Mouse (Mus musculus): Measurements from ENCODE around the gene Thsd7b.
A peak's percentile ranks its signal among the peaks of the same experiment; 100 is the strongest.

Gene Thsd7b

DNA sequence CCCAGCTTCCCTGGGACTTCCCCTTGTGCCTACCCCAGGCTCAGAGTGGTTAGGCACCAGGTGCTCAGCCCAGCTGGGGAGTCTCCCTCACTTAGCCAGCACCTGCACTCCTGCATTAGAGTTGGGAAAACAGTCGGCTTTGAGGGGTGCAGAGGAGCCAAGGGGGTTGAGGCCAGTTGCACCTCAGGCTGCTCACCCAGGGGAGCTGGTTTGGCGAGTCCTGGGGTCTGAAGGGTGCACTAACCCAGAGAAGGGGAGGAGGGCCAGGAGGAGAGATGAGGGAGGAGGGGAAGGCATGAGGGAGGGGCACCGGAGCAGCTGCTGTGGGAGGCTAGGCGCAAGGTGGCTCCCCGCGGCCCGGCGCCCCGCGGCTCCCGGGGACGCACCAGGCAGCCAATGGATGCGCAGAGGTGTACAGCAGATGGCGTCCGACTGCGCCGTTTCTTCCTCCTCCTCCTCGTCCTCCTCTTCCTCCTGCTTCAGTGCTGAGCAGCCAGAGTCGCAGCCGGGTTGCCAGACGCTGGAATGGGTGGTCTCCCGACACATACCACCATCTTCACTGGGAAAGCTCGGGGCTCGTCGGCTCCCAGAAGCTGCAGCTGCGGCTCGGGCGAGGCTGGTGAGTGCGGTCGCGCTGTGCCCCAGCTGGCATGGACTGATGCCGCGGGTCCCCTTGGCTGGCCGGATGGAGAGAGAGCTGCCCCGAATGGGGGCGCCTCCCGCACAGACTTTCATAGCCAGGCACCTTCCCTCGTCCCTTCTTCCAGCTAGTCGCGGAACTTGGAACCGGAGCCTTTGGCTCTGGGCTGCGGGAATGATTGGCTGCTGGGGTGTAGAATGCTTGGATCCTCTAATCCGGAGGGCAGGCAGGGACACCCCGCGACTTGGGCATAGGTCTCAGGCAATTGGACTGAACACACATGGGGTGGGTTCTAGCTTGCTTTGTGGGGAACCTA lies at the start of gene Thsd7b:
Gene Thsd7b (plus strand): TSS at position 321 of the 956 bp plus-strand sequence.
- peak; percentile 43 for DNase-seq

DNA sequence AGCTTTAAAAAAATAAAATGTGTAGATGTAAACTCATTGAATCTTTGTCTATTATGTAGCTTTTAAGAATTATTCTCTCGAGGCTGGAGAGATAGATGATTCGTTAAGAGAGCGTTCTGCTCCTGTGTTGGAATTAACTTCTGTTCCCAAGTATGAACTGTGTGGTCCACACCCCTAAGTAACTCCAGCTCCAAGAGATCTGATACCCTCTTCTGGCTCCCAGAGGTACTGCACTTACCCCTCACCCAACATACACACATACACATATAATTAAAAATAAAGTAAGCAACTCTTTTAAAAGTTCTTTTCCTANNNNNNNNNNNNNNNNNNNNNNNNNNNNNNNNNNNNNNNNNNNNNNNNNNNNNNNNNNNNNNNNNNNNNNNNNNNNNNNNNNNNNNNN lies 28.8 kb upstream of the Thsd7b start:
- DNase-seq: peak; percentile 27

DNA sequence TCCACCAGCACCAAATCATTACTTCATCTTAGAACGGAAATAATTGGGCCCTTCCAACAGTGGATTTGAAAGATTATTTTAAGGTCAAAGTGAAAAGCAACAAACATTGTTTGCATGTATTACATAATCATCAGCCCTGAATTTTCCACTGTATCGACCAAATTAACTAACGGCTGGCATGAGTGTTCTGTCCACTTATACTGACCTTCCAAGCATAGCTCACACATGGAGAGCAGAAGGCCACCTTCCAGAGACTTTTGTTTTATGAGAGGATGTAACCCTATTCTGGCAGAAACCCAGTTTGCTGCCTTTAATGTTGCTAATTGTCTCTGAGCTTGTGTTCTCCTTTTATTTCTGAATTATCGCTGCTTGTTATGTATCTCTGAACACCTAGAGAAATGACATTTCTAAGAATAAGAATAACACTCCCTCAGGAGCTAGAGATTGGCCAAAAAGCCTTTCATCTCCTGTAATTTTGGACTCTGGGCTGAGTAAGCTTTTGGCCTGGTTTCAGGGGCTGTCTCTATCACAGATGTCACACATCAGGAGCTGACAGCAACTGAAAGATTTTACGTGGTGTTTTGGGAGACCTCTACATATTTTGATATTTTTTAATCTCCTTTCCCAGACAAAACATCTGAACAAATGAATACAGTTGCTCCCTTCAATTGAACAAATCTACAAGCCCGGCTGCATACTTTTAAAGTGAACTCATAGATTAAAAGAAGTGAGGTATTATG lies 22.2 kb upstream of the Thsd7b start:
- no peak for DNase-seq

DNA sequence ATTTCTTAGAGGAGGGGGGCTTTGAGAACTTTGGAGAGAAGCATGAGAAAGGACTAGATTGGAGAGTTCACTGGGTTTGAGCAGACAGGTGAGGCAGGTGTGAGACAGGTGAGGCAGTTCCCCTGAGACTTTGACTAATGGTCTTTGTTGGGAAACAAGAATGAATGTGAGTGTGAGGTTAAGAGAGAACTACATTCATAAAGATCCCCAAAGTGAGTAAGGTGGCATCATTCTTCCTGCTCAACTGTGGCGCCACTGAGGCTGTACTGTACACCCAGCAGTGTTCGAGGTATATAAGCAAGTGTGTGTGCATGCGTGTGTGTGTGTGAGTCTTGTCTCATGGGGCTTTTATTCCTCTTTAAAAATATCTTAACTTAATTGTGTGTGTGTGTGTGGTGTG lies 6.4 kb upstream of the Thsd7b start:
- DNase-seq: no peak

DNA sequence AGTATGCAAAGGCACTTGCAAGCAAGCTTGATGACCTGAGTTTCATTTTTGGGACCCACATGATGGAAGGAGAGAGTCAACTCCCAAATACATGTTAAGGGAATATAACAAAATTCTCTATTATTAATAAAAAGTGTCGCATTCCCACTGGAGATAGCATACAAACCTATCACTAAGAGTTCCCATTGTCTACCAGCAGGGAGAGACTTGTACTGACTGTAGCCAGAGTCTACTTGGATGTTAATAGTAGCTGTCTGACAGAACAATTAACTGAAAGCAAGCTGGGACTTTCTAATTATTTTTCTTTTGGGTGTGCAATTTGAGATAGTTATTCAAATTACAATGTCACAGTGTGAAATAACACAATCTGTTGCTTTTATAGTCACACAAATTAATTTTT lies 31.1 kb downstream of the Thsd7b start:
- DNase-seq: no peak

DNA sequence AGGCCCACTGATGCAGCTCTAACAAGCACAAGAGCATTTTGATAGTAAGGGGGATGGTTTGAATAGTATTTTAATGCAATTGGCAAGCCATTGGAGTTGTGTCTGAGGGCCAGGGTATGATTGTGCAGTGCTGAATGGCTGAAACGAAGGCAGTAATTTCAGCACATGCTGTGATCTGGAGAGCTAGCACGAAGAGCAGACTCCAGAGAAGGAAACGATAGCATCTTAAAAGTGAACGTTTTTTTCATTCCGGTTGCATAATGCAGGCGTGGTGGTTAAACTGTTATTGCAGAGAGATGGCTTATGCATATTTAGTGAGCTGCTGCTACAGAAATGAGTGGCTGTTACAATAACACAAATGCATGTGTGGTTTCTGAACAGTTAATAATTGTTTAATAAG lies 51.3 kb downstream of the Thsd7b start:
- DNase-seq: no peak

DNA sequence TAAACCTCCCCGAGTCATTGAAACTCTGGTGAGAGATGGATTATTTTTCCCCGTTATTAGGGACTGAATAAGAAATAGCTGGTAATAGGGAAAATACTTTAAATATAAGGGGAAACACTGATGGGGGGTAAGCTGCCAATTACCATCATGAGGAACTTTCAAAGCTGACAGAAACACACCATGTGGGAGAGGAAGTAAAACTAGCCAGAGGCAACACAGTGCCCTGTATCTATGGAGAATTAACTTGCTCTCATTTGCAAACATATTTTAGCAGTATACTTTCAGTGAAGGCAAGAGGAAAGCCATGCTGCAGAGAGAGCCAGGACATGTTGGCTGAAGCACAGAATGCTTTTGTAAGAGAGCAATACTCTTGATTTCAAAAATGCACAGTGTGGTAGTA lies 51.7 kb downstream of the Thsd7b start:
- no peak for DNase-seq

DNA sequence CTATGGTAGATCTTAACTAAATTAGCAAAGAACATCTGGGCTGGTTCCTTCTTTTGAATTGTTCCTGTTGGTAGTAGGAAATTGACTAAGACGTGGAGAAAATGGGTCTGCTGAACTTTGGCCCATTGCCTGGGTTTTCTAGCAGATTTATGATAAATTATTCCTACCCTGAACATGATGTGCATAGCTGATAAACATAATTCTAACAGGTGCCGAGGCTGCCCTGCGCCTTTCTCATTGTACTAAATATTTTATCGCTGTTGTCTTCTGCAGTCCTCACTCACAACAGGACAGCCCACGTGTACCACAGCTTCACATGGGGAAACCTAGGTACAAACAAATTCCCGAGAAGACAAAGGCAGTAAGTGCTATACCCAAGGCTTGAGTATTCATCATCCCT lies 83.5 kb downstream of the Thsd7b start:
- DNase-seq: no peak

DNA sequence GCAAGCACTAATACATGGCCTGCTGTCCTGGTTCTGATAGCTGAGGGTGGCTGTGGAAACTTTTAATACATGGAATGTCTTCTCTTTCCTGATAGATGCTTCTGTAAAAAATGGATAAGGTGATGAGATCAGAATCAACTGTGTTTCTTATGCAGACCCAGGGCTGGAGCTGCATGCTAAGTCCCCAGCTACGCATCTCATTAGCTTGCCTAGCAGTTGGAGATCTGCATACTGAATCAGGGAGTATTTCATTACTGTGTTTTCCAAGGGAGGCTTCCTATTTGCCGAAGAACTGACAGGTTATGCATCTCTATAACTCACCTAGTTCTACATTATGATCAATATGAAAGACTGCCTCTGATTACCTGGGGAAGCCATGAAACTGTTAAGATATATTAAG lies 84.3 kb downstream of the Thsd7b start:
- DNase-seq: no peak

DNA sequence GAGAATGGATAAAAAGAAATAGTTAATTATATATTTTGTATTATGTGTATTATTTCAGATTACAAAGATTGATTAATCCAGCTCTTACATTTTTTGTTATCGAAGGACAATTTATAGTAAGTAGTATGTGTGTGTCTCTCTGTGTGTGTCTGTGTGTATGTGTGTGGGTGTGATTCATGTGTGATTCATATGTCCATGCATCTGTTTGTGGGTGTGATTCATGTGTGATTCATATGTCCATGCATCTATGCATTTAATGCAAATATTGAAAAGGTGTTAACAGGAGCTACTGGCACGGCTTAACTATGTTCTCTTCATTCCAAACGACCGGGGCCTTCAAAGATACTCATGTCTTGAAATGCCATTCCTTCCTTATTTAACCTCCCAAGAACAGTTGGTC lies 90.3 kb downstream of the Thsd7b start:
- DNase-seq: no peak

DNA sequence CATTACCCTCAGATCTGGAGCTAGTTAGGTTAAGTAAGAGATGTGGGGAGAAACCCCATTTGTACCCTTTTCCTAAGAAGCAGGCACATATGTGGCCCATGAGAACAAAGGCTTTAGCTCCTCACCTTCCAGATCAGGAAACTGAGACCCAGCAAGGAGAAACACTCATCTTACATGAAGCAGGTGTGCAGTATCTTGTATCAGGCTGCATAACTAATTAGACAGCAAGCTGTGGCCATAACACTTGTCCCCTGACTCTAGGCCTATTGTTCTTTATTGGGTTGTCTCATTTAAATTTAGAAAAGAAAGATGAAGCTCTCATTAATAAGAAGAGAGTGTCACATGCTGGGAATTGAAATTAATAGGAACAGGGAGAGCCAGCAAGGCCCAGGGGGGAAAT lies 91.7 kb downstream of the Thsd7b start:
- DNase-seq: no peak

DNA sequence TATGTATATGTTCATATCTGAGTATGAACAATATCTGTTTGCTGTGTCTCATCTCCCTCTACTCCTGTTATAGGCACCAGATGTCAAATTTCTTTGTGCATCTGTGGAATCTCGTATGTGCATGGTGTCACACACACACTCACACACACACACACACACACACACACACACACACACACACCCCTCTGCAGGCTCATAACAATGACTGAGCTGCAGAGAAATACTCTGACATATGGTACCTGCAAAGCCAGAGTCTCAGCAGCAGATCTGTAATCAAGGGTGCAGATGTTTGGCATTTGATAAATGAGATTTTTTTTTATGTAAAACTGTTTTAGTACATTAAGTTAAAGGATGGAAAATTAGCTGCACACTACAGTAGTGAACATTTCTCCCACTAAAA lies 92.5 kb downstream of the Thsd7b start:
- DNase-seq: no peak

DNA sequence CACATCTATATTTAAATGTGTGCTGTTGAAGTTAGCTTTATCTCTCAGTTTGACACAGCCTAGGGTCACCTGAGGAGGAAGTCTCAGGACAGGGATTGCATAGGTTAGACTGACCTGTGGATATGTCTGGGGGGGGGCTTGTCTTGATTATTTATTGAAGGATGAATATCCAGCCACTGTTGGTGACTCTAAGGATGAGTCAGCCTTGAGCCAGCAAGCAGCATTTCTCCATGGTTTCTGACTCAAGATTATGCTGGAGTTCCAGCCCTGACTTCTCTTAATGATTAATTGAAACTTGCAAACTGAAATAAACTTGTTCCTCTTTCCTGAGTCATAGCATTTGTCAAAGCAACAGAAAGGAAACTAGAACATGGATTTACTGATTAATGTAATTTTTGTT lies 113.4 kb downstream of the Thsd7b start:
- DNase-seq: no peak

DNA sequence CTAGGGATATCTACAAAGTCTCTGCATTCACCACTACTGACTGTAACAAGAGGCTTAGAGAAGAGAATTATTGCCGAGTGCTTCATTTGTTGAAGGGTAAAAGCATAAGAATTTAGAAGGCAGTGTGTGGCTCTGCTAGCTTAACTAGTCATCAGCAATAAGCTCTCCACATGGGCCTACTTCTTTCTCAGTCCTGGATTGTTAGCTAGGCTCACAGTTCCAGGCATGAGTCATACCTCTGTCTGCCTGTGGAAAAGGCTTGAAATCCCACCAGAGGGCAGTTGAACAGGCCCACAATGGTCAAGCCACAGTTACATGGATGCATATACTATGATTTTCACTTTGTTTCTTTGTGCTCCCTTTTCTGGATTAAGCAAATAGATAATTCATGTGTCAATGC lies 138.5 kb downstream of the Thsd7b start:
- no peak for DNase-seq

DNA sequence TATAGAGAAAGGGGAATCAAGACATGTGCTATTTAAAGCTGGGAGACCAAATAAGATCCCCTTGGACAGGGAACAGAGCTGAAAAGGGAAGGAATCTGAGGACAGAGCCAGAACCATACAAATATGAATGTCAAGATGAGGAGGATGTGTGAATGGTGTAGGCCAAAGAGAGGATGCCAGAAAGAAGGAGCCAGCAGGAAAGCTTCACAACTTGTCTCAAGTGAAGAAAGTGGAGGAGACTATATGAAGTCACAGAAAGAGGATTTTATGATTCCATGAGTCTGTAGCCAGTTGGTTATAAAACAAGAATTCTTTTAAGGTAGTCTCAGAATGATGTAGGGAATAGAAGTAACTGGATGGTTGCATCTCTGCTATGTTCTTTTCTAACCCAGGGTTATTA lies 148.5 kb downstream of the Thsd7b start:
- DNase-seq: no peak

DNA sequence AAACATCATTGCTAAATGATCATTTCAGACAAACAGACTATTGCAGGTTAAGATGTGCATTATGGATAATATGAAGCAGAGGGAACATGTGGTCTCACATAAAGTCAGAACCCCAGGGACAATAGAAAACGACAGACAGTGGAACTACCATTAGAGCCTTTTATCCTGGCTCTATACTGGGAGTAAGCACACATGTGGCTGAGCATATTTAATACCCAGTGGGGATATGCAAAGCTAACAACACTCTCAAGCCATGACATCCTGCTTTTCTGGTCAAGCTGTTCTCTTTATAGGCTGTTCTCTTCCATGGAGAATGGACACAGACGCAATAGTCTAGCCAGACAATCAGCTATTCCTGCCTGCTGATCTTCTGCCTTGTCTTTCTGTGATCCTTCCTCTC lies 191.3 kb downstream of the Thsd7b start:
- no peak for DNase-seq

DNA sequence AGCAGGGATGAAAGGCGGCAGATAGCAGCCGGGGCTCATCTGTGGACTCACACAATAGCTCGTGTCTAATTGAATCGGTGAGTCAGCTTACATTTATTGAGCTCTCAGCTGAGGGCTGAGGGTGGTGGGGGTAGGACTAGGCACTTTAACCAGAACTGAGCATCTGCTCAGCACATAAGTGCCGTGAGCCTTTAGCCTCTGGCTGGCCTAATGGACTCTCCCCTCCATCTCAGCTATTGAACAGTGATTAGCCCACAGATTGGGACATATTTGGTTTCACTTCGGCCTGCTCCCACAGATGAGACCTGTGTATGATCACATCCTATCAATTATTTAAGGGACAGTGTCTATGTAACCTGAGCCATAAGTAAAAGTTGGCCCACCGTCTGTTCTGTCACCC lies 200.4 kb downstream of the Thsd7b start:
- no peak for DNase-seq

DNA sequence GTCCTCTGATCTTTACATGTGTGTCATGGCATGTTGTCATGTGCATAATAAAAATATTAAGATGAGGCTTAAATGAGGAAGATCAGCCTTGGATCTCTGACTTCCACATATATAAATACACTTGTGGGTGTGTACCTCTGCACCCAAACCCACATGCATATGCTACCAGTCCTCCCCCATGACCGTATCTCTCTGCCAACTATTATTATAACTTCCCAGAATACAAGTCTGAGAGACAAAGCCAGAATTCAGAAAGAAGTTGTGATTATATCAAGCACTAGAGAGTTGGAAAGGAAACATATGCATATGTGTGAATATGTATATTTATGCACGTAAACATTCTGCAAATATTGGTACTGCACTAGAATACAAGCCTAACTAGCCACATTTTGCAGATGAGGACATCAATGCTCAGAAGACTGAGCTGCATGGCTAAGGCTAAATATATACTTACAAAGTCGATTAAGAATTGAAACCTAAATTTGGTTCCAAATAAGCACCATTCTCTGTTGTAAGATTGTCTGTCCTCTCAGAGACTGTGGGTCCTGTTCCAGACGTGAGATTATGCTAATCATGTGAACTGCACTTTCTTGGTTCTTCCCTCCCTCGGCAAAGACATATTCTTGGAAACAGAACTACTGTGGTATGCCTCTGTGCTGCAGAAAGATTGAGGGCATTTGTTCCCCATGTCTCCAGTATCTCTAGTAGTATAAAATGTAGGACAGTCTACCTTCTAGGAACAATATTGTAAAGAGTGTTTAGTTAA lies 211.3 kb downstream of the Thsd7b start:
- no peak for DNase-seq

DNA sequence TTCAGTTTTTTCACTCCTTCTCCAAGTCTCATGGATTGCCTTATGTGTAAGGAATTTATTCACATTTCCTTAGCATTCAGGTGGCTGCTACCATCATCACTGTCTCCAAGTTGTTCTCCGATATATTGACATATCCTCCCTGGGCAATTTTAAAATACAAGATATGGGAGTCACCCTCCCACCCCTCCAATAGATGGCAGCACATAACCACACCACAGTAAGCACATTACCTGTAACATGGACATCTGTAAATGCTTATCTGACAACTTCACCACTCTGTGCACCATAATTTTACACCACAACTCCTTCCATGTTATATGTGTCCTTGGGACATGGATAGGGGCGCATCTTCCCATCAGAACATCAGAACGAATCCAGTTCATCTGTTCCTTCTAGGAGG lies 218.0 kb downstream of the Thsd7b start:
- no peak for DNase-seq

DNA sequence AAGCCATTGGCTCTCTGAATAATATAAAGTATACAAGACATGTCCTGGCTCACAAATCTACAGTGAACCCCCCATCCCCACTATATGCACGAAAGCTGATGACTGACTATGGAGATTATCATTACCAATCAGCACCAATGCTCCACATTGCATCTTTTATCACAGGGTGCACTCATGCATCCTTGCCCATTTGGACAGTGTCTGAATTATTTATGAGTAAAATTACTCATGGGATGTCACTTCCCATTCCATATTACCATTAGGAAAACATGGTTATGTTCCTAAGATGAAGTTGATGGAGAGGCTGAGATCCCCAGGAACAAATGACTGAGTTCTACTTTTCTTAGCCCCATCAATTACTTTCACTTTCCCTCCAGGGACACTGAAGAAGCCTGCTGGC lies 220.8 kb downstream of the Thsd7b start:
- no peak for DNase-seq

DNA sequence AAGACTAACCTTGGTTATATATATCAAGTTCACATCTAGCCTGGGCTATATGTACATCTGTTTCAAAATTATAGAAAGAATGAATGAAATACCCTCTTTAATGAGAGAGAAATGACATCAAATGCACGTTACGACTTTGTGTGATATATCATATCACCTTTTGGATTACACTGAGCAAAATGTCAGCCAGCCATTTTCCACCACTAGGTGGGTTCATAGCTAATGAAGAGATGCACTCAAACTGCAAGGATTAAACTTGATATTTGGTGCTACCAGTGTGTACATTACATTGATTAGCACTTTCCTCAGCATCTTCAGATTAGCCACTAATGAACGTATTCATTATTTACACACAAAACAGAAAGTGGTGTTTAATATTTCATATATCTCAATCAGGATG lies 228.6 kb downstream of the Thsd7b start:
- no peak for DNase-seq

DNA sequence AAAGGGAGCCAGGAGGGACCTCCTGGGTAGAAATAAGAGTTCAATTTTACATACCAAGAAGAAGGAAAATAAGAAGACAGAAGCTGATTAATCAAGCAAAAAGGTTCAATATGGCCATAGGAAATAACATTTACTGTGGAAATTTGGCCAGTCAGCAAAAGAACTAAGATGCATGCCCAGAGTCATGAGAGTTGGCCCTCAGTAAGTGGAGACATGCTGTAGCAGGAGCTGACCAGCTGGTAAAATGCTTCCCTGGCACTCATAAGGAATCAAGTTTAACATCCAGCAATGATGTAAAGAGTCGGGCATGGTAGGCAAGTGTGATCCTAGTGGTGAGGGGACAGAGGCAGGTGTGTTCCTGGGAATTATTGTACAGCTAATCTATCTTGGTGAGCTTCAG lies 243.3 kb downstream of the Thsd7b start:
- no peak for DNase-seq

DNA sequence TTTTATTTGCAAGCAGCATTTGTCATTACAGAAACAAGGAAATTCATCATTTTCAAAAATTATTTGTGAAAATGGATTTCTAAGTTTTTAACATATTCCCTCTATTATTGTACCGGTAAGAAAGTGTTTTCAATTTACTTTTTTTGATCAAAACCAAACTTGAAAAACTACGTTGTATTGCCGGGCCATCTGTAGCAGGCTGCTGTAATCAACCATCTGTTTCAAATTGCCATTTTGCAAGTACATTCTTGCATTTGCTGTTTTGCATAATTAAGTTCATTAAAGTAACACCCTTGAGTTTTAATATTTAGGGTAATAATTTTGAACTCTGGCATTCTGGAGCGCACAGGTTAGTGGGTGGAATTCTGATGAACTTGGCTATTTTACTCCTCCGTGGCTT lies 246.6 kb downstream of the Thsd7b start:
- no peak for DNase-seq

DNA sequence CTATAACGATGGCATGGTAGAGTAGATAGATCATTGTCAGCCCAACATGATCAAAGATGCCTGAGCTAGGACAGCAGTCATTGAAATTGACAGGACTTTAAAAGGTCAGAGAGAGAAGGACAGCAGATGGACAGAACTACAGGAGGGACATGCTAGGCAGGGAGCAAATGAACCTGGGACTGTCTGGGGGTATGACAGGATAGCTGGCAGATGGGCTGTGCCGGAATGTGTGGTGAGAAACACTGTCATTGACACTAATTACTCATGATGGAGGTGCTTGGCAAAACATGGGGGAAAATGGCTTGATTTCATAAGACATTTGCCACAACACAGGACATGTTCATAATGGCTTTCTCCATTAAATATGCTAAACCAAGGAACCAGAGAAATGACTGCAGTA lies 253.9 kb downstream of the Thsd7b start:
- no peak for DNase-seq
